Mouse (Mus musculus): ENCODE results near the gene Gna15. TPM values are rescaled to one million over a fixed set of nuclear protein-coding genes. Genes with fewer than 3 reads are reported as not detected.
A peak's percentile ranks its signal among the peaks of the same experiment; 100 is the strongest.

Gna15 gene
- polyA plus RNA-seq, 2 experiments: 3.2 to 4.6 TPM

DNA sequence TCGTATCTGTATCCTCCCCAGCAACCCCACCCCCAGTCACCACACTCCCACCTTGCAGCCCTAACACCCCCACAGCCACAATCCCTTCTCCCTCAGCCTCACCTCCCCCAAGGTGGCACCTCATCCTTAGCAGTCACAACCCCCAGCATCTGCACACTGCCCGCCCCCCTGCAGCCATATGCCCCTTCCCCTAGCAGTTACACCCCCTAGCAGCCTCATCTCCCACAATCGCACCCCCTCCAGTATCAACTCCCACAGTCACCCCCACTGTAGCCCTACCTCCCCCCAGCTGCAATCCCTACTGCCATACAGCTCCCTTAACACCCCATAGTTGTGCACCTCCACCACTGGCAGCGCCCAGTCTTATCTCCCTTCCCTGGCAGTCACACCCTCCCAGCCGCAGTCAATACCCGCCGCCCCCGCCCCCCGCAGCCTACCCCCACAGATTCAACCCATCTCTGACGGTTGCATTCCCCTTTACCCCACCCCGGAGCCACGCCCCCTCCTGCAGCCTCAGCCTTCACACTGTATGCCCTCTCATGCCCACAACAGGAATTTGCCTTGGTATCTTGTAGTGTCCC, 67.0 kb downstream of the Gna15 start:
- Histone ChIP-seq H3K4me2 (ENCODE audit: low read depth) (no peak overlapping the region), H3K27ac (no peak overlapping the region), H3K36me3 (replicated peaks; ENCODE audit: control insufficient read depth, insufficient read depth, low read depth) (no peaks in the 10 kb centered on the region), H3K9ac (replicated peaks) (no peak overlapping the region), H3K4me1 (replicated peaks; ENCODE audit: control insufficient read depth in 2 of 2, insufficient read depth in 2 of 2, low read length in 1 of 2) (no peaks in the 10 kb centered on the region; a peak in 1 of 4 replicates), H3K9me3 (ENCODE audit: control insufficient read depth, low read length) (no peaks in the 10 kb centered on the region), H3K4me3 (ENCODE audit: insufficient read depth in 1 of 2, low read depth in 2 of 2, low read length in 2 of 2) (no peak overlapping the region), H3K27me3 (ENCODE audit: control insufficient read depth, insufficient read depth, low read length) (peaks cover 74% of the 10 kb centered on the region)
- ATAC-seq (ENCODE audit: insufficient read depth) (peak; percentile 48; the same call in 1 of the 2 replicates), DNase-seq (ENCODE audit: low read depth in 3 of 3, low spot score in 3 of 3) (no peak)
- WGBS (ENCODE audit: insufficient replicate concordance): 9% methylated on average over 12 of the region's 12 CpGs
- TF ChIP-seq EP300 (IDR thresholded peaks at IDR 0.05; ENCODE audit: low read depth): no peak
- TF ChIP-seq CTCF (IDR thresholded peaks at IDR 0.05; ENCODE audit: low read depth): no peak

DNA sequence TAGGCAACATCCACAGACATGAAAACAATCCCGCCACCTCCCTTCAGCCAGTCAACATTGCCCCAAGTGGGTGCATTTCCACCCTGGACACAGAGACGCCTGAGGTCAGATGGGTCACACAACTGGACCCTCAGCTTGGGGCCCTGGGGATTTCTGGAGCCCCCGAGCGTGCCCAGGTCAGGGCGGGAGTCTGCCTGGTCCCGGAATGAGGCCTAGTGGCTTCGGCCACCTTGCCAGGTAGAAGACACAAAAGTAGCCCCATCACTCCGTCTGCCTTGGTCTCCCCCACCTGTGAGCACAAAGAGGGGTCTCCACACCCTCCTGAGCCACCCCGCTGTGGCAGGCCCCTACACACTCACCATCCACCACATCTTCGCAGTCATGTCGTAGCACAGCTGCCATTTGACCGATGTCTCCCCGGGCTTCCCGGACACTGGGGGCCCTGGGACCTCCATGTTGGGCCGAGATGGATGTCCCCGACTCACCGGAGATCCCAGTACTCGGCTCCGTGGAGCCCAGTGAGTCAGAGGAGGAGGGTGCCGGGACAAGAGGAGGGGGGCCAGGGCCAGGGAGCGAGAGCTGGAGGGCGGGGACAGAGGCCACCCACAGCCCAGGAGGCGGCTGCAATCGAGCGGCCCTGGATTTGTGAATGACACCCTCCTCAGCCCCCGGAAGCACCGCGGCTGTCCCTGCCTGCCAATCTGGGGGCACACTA, 68.7 kb downstream of the Gna15 start, which contains the start of gene Nfic:
Gene Nfic (minus strand): TSS at position 455 of the 715 bp plus-strand sequence.
- Histone ChIP-seq H3K4me1 (replicated peaks; ENCODE audit: control insufficient read depth in 2 of 2, insufficient read depth in 2 of 2, low read length in 1 of 2) (no peaks in the 10 kb centered on the region; a peak in 1 of 4 replicates), H3K4me2 (ENCODE audit: low read depth) (no peak within 1 kb of the TSS), H3K27me3 (ENCODE audit: control insufficient read depth, insufficient read depth, low read length) (peaks cover 70% of the 10 kb centered on the region), H3K9me3 (ENCODE audit: control insufficient read depth, low read length) (no peaks in the 10 kb centered on the region), H3K4me3 (ENCODE audit: insufficient read depth in 1 of 2, low read depth in 2 of 2, low read length in 2 of 2) (no peak within 1 kb of the TSS), H3K36me3 (replicated peaks; ENCODE audit: control insufficient read depth, insufficient read depth, low read depth) (no peaks in the 10 kb centered on the region), H3K9ac (replicated peaks) (no peak within 1 kb of the TSS), H3K27ac (no peak within 1 kb of the TSS)
- 52% methylated on average over 28 of the region's 28 CpGs for WGBS (ENCODE audit: insufficient replicate concordance)
- ATAC-seq (ENCODE audit: insufficient read depth) (no peak), DNase-seq (ENCODE audit: low read depth in 3 of 3, low spot score in 3 of 3) (no peak)
- TF ChIP-seq CTCF (IDR thresholded peaks at IDR 0.05; ENCODE audit: low read depth): no peak
- no peak for TF ChIP-seq EP300 (IDR thresholded peaks at IDR 0.05; ENCODE audit: low read depth)

DNA sequence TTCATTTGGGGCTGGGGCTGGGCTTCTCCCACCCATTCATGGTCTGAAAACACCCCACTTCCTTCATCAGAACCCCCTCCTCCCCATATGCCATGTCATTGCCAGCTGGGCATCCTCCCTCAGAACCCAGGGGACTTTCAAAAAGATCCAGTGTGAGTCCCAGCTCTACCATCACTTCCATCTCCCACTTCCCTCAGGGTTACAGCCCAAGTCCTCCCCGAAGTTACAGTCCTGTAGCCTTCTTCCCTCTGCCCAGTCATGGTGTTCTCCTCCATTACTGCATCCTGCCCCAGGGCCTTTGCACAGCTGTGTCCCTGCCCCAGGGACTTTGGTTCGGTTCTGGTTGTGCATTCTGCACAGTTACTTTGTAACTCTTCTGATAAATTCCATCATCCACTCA, 69.9 kb downstream of the Gna15 start:
- Histone ChIP-seq H3K4me3 (ENCODE audit: insufficient read depth in 1 of 2, low read depth in 2 of 2, low read length in 2 of 2) (no peak overlapping the region), H3K9ac (replicated peaks) (no peak overlapping the region), H3K4me1 (replicated peaks; ENCODE audit: control insufficient read depth in 2 of 2, insufficient read depth in 2 of 2, low read length in 1 of 2) (no peaks in the 10 kb centered on the region; a peak in 1 of 4 replicates), H3K27me3 (ENCODE audit: control insufficient read depth, insufficient read depth, low read length) (peaks cover 59% of the 10 kb centered on the region), H3K9me3 (ENCODE audit: control insufficient read depth, low read length) (no peaks in the 10 kb centered on the region), H3K4me2 (ENCODE audit: low read depth) (no peak overlapping the region), H3K36me3 (replicated peaks; ENCODE audit: control insufficient read depth, insufficient read depth, low read depth) (no peaks in the 10 kb centered on the region), H3K27ac (no peak overlapping the region)
- no peak for ATAC-seq (ENCODE audit: insufficient read depth)
- 46% methylated on average over 2 of the region's 2 CpGs for WGBS (ENCODE audit: insufficient replicate concordance)
- TF ChIP-seq EP300 (IDR thresholded peaks at IDR 0.05; ENCODE audit: low read depth) (no peak), CTCF (IDR thresholded peaks at IDR 0.05; ENCODE audit: low read depth) (no peak)
- DNase-seq (ENCODE audit: low read depth in 3 of 3, low spot score in 3 of 3): no peak

DNA sequence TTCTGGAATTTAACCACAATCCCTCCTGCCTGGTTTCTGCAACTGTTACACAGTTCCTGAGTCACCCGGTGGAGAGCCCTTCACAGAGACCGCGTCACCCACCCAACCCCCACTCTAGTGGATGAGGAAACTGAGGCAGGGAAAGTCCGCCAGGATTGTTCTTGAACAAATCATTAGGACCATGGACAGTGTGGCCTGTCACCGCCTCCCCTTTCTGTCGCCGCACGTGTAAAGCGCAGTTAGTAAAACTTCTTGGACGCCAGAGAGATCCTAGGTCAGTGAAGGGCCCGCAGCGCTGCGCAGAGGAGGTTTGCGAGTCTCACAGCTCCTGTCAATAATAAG, 71.1 kb downstream of the Gna15 start:
- no peak overlapping the region for H3K4me3 ChIP-seq (ENCODE audit: insufficient read depth in 1 of 2, low read depth in 2 of 2, low read length in 2 of 2)
- TF ChIP-seq EP300 (IDR thresholded peaks at IDR 0.05; ENCODE audit: low read depth) (no peak), CTCF (IDR thresholded peaks at IDR 0.05; ENCODE audit: low read depth) (no peak)
- H3K4me2 ChIP-seq (ENCODE audit: low read depth): no peak overlapping the region
- WGBS (ENCODE audit: insufficient replicate concordance): 4% methylated on average over 14 of the region's 14 CpGs
- H3K9ac ChIP-seq (replicated peaks): no peak overlapping the region
- peaks cover 55% of the 10 kb centered on the region for H3K27me3 ChIP-seq (ENCODE audit: control insufficient read depth, insufficient read depth, low read length)
- no peaks in the 10 kb centered on the region for H3K36me3 ChIP-seq (replicated peaks; ENCODE audit: control insufficient read depth, insufficient read depth, low read depth)
- DNase-seq (ENCODE audit: low read depth in 3 of 3, low spot score in 3 of 3) (no peak), ATAC-seq (ENCODE audit: insufficient read depth) (no peak)
- H3K9me3 ChIP-seq (ENCODE audit: control insufficient read depth, low read length): no peaks in the 10 kb centered on the region
- no peaks in the 10 kb centered on the region; a peak in 1 of 4 replicates for H3K4me1 ChIP-seq (replicated peaks; ENCODE audit: control insufficient read depth in 2 of 2, insufficient read depth in 2 of 2, low read length in 1 of 2)
- H3K27ac ChIP-seq: no peak overlapping the region

Small RNA genes lying within 50 kb of the gene (microRNA-seq; reads per million reads assigned to microRNA genes)
- gene Gm25595: not detected

Other genes starting within 250 kb of the Gna15 start
- gene Tjp3, start 232.6 kb downstream of the Gna15 start, polyA plus RNA-seq (2012; rRNA removed): 0.38 and 0.40 TPM in 2 replicates
- 0.20 and 0.37 TPM in 2 replicates for gene Tjp3, start 232.6 kb downstream of the Gna15 start, polyA plus RNA-seq (2014; fragmentation: Nextera tagmentation; extraction: Ambion mirVana)
- 12.8 and 13.1 TPM in 2 replicates for gene Pip5k1c, start 231.3 kb downstream of the Gna15 start, polyA plus RNA-seq (2012; rRNA removed)
- 10.5 and 12.5 TPM in 2 replicates for gene Pip5k1c, start 231.3 kb downstream of the Gna15 start, polyA plus RNA-seq (2014; fragmentation: Nextera tagmentation; extraction: Ambion mirVana)
- 20.8 and 24.3 TPM in 2 replicates for gene Cactin, start 203.1 kb downstream of the Gna15 start, polyA plus RNA-seq (2012; rRNA removed)
- gene Cactin, start 203.1 kb downstream of the Gna15 start, polyA plus RNA-seq (2014; fragmentation: Nextera tagmentation; extraction: Ambion mirVana): 12.1 and 16.6 TPM in 2 replicates
- gene Tbxa2r, start 195.5 kb downstream of the Gna15 start, polyA plus RNA-seq (2012; rRNA removed): 2.4 and 3.1 TPM in 2 replicates
- gene Tbxa2r, start 195.5 kb downstream of the Gna15 start, polyA plus RNA-seq (2014; fragmentation: Nextera tagmentation; extraction: Ambion mirVana): 1.9 and 3.3 TPM in 2 replicates
- 0.01 TPM in 2 replicates for gene Gipc3, start 181.0 kb downstream of the Gna15 start, polyA plus RNA-seq (2012; rRNA removed)
- not detected in 2 replicates for gene Gipc3, start 181.0 kb downstream of the Gna15 start, polyA plus RNA-seq (2014; fragmentation: Nextera tagmentation; extraction: Ambion mirVana)
- 20.6 and 24.9 TPM in 2 replicates for gene Hmg20b, start 173.7 kb downstream of the Gna15 start, polyA plus RNA-seq (2012; rRNA removed)
- 20.3 and 23.7 TPM in 2 replicates for gene Hmg20b, start 173.7 kb downstream of the Gna15 start, polyA plus RNA-seq (2014; fragmentation: Nextera tagmentation; extraction: Ambion mirVana)
- 8.4 and 9.3 TPM in 2 replicates for gene Mfsd12, start 166.7 kb downstream of the Gna15 start, polyA plus RNA-seq (2012; rRNA removed)
- 6.1 and 8.3 TPM in 2 replicates for gene Mfsd12, start 166.7 kb downstream of the Gna15 start, polyA plus RNA-seq (2014; fragmentation: Nextera tagmentation; extraction: Ambion mirVana)
- gene 4930404N11Rik, start 158.4 kb downstream of the Gna15 start, polyA plus RNA-seq (2012; rRNA removed): 0.55 and 0.78 TPM in 2 replicates
- 0.44 and 0.60 TPM in 2 replicates for gene 4930404N11Rik, start 158.4 kb downstream of the Gna15 start, polyA plus RNA-seq (2014; fragmentation: Nextera tagmentation; extraction: Ambion mirVana)
- gene Fzr1, start 145.7 kb downstream of the Gna15 start, polyA plus RNA-seq (2012; rRNA removed): 73.1 and 86.2 TPM in 2 replicates
- gene Fzr1, start 145.7 kb downstream of the Gna15 start, polyA plus RNA-seq (2014; fragmentation: Nextera tagmentation; extraction: Ambion mirVana): 80.5 and 85.2 TPM in 2 replicates
- gene Dohh, start 139.8 kb downstream of the Gna15 start, polyA plus RNA-seq (2012; rRNA removed): 29.8 and 32.2 TPM in 2 replicates
- gene Dohh, start 139.8 kb downstream of the Gna15 start, polyA plus RNA-seq (2014; fragmentation: Nextera tagmentation; extraction: Ambion mirVana): 35.0 and 39.7 TPM in 2 replicates
- 1.0 and 1.7 TPM in 2 replicates for gene Gm48551, start 139.8 kb downstream of the Gna15 start, polyA plus RNA-seq (2012; rRNA removed)
- gene Gm48551, start 139.8 kb downstream of the Gna15 start, polyA plus RNA-seq (2014; fragmentation: Nextera tagmentation; extraction: Ambion mirVana): 0.37 and 0.47 TPM in 2 replicates
- gene Gm48552, start 135.2 kb downstream of the Gna15 start, polyA plus RNA-seq (2012; rRNA removed): 0.78 and 0.90 TPM in 2 replicates
- 0.21 and 0.36 TPM in 2 replicates for gene Gm48552, start 135.2 kb downstream of the Gna15 start, polyA plus RNA-seq (2014; fragmentation: Nextera tagmentation; extraction: Ambion mirVana)
- gene Smim24, start 131.2 kb downstream of the Gna15 start, polyA plus RNA-seq (2012; rRNA removed): 1.6 and 1.9 TPM in 2 replicates
- 1.7 and 1.8 TPM in 2 replicates for gene Smim24, start 131.2 kb downstream of the Gna15 start, polyA plus RNA-seq (2014; fragmentation: Nextera tagmentation; extraction: Ambion mirVana)
- 1.2 and 1.3 TPM in 2 replicates for gene Nfic, start 68.6 kb downstream of the Gna15 start, polyA plus RNA-seq (2012; rRNA removed)
- gene Nfic, start 68.6 kb downstream of the Gna15 start, polyA plus RNA-seq (2014; fragmentation: Nextera tagmentation; extraction: Ambion mirVana): 4.6 and 7.3 TPM in 2 replicates
- 0.02 and 0.32 TPM in 2 replicates for gene Celf5, start 41.5 kb downstream of the Gna15 start, polyA plus RNA-seq (2012; rRNA removed)
- gene Celf5, start 41.5 kb downstream of the Gna15 start, polyA plus RNA-seq (2014; fragmentation: Nextera tagmentation; extraction: Ambion mirVana): not detected in 2 replicates
- gene Ncln, start 27.8 kb downstream of the Gna15 start, polyA plus RNA-seq (2012; rRNA removed): 55.7 and 71.3 TPM in 2 replicates
- 23.7 and 29.4 TPM in 2 replicates for gene Ncln, start 27.8 kb downstream of the Gna15 start, polyA plus RNA-seq (2014; fragmentation: Nextera tagmentation; extraction: Ambion mirVana)
- 1.5 and 1.8 TPM in 2 replicates for gene S1pr4, start 24.1 kb downstream of the Gna15 start, polyA plus RNA-seq (2012; rRNA removed)
- 1.4 and 1.5 TPM in 2 replicates for gene S1pr4, start 24.1 kb downstream of the Gna15 start, polyA plus RNA-seq (2014; fragmentation: Nextera tagmentation; extraction: Ambion mirVana)
- 14.8 and 17.0 TPM in 2 replicates for gene Gna11, start 21.0 kb upstream of the Gna15 start, polyA plus RNA-seq (2012; rRNA removed)
- 17.3 and 17.4 TPM in 2 replicates for gene Gna11, start 21.0 kb upstream of the Gna15 start, polyA plus RNA-seq (2014; fragmentation: Nextera tagmentation; extraction: Ambion mirVana)
- gene Aes, start 35.3 kb upstream of the Gna15 start, polyA plus RNA-seq (2012; rRNA removed): 113 and 134 TPM in 2 replicates
- gene Aes, start 35.3 kb upstream of the Gna15 start, polyA plus RNA-seq (2014; fragmentation: Nextera tagmentation; extraction: Ambion mirVana): 139 and 156 TPM in 2 replicates
- gene Tle2, start 50.3 kb upstream of the Gna15 start, polyA plus RNA-seq (2012; rRNA removed): 5.2 and 6.5 TPM in 2 replicates
- gene Tle2, start 50.3 kb upstream of the Gna15 start, polyA plus RNA-seq (2014; fragmentation: Nextera tagmentation; extraction: Ambion mirVana): 0.82 and 0.90 TPM in 2 replicates
- gene Tle6, start 76.8 kb upstream of the Gna15 start, polyA plus RNA-seq (2012; rRNA removed): 4.5 and 4.8 TPM in 2 replicates
- gene Tle6, start 76.8 kb upstream of the Gna15 start, polyA plus RNA-seq (2014; fragmentation: Nextera tagmentation; extraction: Ambion mirVana): 5.6 and 5.8 TPM in 2 replicates
- 2.3 and 2.4 TPM in 2 replicates for gene BC025920, start 82.0 kb upstream of the Gna15 start, polyA plus RNA-seq (2012; rRNA removed)
- 0.11 and 0.34 TPM in 2 replicates for gene BC025920, start 82.0 kb upstream of the Gna15 start, polyA plus RNA-seq (2014; fragmentation: Nextera tagmentation; extraction: Ambion mirVana)
- 8.1 and 9.0 TPM in 2 replicates for gene Sirt6, start 103.6 kb upstream of the Gna15 start, polyA plus RNA-seq (2012; rRNA removed)
- gene Sirt6, start 103.6 kb upstream of the Gna15 start, polyA plus RNA-seq (2014; fragmentation: Nextera tagmentation; extraction: Ambion mirVana): 5.3 and 5.9 TPM in 2 replicates
- gene Ankrd24, start 104.3 kb upstream of the Gna15 start, polyA plus RNA-seq (2012; rRNA removed): 5.6 and 6.1 TPM in 2 replicates
- 0.75 and 1.5 TPM in 2 replicates for gene Ankrd24, start 104.3 kb upstream of the Gna15 start, polyA plus RNA-seq (2014; fragmentation: Nextera tagmentation; extraction: Ambion mirVana)
- 0.31 and 0.97 TPM in 2 replicates for gene Gm10778, start 124.8 kb upstream of the Gna15 start, polyA plus RNA-seq (2012; rRNA removed)
- 0.67 and 1.5 TPM in 2 replicates for gene Gm10778, start 124.8 kb upstream of the Gna15 start, polyA plus RNA-seq (2014; fragmentation: Nextera tagmentation; extraction: Ambion mirVana)
- 0.90 and 1.4 TPM in 2 replicates for gene Zfp433, start 180.6 kb upstream of the Gna15 start, polyA plus RNA-seq (2012; rRNA removed)
- gene Zfp433, start 180.6 kb upstream of the Gna15 start, polyA plus RNA-seq (2014; fragmentation: Nextera tagmentation; extraction: Ambion mirVana): 3.1 and 5.0 TPM in 2 replicates
- 0.23 and 0.42 TPM in 2 replicates for gene Gm3055, start 246.9 kb upstream of the Gna15 start, polyA plus RNA-seq (2012; rRNA removed)
- gene Gm3055, start 246.9 kb upstream of the Gna15 start, polyA plus RNA-seq (2014; fragmentation: Nextera tagmentation; extraction: Ambion mirVana): 0.77 and 1.5 TPM in 2 replicates